Mouse (Mus musculus): ENCODE measurements around the gene Lrrc73.

Gene Lrrc73

GRCm38 (mm10) chr17:46297028-46297363, 43.7 kb downstream of the Lrrc73 start:
- no peak for DNase-seq

DNA sequence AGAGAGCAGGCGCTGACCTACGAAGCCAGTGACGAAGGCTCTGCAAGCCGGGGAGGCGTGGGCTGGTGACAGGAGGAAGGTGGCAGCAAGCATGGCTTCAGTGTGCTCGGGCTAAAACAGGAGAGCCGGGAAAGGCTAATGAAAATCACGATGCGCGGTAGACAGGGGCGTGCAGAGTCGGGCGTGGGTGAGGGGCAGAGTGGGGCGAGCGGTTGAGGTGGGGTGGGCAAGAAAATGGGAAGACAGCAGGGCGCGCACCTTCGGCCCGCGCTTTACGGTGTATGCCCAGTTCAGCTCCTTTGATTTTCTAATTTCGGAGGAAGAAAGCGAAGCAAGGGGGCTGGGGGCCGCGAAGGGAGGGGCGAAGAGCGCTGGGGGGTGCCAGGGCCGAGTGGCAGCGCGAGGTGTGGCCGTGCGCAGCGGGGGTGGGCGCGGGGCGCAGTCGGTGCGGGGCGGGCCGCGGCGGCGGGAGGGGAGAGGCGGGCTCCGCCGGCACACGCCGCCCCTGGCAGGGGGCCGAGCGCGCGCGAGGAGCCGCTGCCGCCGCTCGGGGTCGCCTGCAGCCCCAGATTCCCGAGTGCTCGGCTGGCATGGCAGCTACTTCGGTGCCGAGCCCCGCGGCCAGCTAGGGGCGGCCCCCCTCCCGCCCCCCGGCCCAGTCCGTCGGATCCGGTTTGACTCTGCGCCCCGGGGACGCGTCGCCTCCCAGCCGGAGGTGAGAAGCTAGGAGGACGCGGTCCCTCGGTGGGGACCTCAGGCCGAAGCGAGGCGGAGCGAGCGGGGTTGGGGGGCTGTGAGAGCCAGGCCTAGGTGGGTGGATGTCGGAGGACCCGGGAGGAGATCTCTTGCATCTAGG, 44.3 kb downstream of the Lrrc73 start, which contains the start of gene Dlk2:
Dlk2 (plus strand) TSS at position 58 of the 856 bp plus-strand sequence.
- DNase-seq: peak; percentile 62

DNA sequence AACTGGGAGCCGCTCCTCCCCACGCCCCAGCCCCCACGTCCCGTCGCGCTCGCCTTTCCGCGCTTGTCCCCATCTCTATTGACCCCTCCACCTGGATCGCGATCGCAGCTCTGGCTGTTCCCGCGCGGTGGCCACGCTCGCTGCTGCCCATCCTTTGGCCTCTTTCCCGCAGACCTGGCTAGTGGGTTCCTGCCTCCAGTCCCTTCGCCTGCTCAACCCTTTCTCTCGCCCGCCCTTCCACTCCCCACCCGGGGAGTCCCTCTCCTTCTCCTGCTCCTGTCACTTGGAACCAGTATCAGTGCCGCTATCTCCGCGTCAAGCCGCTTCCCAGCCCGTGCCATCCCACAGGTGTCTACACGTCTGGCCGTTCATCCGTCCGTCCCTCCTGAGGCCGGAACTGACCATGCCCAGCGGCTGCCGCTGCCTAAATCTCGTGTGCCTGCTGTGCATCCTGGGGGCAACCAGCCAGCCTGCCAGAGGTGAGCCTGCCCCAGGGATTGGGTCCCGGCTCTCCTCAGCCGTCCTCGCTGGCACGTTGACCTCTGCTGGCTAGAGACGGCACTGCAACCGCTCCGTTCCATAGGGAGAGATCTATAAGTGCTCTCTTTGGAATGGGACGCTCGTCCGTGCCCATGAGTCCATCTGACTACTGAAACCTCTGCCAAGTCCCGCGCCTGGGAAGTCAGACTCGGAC, 45.0 kb downstream of the Lrrc73 start:
- DNase-seq: peak; percentile 80

DNA sequence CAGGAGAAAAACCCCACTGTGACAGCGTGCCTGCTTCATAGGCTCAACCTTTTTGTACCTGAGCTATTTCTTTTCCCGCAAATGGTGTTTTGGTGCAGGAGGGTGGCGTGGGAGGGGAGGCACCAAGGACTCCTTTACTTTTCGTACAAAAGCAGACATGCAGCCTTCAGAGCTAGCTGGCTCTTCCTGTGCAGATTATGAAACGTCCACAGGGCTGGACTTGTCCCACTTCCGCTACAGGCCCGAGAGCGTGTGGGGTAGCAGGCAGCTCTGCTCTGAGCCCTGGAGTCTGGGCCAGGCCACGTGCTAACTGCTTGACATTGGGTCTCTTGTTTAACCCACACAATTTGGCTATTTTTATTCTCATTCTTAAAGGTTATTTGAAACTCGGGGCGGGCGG, 48.6 kb downstream of the Lrrc73 start:
- peak; percentile 55 for DNase-seq

DNA sequence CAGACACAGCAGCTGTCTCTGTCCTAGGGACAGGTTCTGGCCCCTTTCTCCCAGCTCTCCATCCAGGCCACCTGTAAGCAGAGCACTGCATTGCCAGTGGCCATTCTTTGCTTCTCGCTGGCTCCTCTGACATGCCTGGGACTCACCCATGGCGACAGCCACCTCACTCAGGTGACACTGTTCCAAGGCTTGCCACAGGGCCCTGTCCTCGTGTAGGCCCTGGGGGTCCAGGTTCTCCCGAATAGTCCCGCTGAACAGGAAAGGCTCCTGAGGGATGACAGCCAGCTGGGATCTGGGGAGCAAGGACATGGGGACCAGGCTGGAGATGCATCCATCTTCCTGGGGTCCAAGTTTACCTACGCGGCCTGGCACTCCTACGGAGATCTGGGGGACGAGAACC, 50.9 kb downstream of the Lrrc73 start:
- no peak for DNase-seq
